Mouse (Mus musculus) T-helper 1 cell (primary cell): ENCODE data around the gene Carmil1.

Source experiments
- in situ Hi-C: fragments of 300-600 bp; cut with MboI, MseI; formaldehyde crosslinking; loops from one replicate; pipeline ENCODE4 v1.15.1; 2025; ENCODE audit warnings: high pct_unique_total_duplicates

Carmil1 gene

DNA sequence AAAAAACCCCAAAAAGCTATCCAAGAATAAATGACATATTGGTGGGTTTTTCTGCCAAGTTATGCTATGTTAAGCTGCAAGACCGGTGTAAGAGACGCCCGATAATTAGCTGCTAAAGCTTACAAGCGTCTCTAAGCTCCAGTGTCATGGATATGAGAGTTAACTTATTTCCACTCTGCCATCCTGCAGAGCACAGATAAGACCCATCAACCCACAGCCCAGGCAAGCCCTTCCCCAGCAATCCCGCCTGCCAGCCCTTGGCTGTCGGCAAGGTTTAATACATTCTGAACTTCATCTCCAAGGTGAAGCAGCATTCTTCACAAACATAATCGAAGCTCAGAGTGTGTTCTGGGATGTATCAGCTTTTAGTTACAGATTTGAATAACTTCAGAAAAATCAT is 240.4 kb downstream of the Carmil1 start:
- in situ Hi-C loops, result no loop called here

DNA sequence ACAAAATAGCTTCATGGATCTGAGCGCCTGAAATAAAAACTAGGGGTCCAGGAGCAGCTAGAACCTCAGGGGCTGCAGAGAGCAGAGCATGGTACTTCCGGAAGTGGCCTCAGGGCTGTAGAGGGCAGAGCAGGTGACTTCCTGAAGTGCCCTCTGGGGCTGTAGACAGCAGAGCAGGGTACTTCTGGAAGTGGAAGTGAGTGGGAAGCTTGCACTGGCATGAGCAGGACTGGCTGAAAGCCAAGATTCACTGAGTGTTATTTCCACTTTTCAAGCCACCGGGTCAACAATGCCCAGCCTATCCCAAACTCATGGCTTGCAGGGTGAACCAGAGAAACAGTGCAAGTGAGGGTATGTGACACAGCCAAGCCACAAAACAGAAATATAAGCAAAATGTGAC is 243.1 kb downstream of the Carmil1 start:
- in situ Hi-C loops, result no loop called here

DNA sequence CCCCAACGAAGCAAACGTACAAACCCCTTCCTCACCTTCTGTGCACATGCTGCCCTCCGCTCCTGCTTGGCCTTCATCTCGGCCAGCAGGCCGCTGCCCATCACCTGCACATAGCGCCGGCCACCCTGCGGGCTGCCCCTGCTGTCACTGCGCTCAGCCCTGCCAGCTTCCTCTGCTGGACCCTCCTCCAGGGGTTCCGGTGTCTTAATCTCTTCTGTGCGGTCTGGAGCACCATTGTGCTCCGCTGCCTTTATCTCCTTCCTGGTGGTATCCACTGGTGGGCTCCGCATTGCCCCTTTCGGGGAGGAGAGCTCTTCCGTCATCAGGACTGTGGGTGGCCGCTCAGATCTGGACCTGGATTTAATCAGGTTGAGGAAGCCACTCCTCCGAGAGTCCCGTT is 244.4 kb downstream of the Carmil1 start:
- in situ Hi-C loops, result no loop called here

DNA sequence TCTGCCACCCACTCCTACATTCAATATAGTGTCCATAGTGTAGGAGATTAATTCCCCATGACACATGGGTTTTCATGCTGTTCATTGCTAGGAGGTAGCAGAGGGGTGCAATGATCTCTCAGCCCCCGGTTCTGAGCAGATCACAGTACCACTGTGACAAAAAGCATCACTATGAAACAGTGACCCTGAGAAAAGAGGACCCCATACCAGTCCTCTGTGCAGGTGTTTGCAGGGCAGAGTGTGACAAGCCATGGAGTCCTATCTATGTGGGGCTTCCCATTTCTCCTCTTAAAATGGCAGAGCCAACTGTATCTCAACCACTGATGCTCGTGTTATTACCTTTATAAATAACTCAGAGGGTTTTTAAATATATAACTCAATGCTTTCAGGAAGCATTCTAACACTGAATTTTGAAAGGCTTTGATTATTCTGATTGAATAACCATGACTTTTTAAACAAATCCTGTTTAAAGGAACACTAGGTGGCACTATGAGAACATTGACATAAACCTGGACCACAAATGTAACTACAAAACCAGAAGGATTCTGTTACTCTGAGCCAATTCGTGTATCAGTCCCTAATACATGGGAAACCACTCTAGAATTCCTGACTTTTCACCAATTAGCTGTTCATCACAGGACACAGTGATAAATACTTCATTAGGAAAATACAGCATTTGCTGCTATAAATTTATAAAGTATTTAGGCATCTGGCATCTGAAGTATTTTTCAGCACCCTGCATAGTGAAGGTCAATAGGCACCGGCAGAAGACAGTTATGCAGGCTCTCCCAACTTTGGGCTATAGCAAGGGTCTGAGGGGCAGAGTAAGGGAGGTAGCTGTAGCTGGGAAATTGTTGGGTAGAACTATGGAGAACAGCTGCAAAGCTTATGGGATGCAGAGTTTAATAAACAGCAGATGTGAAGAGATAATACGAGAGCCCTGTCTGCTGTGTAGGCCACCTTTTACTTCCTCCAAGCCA is 253.1 kb downstream of the Carmil1 start:
- in situ Hi-C loops, result no loop called here

DNA sequence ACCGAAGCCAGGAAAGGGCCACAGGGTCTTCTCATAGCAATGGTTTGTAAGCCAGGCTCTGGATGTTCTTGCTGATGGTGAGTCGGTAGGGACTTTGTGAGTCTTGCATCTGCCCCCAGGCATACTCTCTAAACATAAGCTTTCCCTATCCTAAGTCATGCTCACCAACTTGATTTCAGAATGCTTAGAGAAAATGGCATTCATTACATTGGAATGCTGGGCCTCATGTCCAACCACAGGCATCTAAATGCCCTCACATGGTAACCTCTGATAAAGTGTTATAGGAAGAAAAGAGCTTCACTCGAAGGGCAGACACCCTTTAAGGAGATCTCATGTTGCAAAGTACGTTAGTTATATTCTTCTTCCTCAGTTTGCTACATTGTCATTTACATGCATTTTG is 262.1 kb downstream of the Carmil1 start:
- in situ Hi-C loops, result loop anchor here (10.0 kb wide), 1 partner anchor 276 kb away; no protein-coding TSS in a partner anchor

DNA sequence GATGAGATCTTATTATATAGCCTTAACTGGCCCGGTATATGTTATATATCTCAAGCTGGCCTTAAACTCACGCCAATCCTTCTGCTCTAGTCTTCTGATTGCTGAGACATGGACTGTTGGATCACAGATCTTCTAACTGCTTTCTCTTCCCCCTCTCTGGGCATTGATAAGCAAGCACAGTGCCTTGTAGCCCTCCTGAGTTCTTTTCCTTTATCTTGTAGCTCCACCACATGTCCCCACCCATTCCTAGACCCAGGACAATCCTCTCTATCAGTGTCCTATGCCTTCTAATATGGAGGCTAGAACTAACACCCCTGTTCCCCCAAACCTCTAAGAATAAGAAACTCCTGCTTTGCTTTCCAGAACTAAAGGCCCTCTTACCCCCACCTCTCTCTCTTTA is 275.1 kb downstream of the Carmil1 start:
- in situ Hi-C loops, result no loop called here

DNA sequence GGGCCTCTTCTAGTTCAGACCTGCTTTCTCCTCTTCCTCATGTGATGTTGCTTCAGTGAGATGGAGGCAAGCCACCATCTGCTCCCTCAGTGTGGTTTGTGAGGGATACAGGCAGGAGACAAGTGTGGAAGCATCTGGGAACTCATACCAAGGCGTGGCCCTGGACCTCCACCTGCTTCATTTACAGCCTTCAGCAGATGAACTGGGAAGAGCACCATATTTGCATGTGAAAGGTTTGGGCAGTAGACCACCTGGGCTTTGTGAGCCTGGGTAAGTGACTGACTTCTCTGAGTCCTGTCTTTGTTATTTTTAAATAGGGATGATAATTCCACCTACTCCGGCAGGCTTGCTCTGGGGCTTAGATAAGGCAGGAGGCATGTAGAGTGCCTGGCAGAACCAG is 278.8 kb downstream of the Carmil1 start:
- in situ Hi-C loops, result no loop called here

DNA sequence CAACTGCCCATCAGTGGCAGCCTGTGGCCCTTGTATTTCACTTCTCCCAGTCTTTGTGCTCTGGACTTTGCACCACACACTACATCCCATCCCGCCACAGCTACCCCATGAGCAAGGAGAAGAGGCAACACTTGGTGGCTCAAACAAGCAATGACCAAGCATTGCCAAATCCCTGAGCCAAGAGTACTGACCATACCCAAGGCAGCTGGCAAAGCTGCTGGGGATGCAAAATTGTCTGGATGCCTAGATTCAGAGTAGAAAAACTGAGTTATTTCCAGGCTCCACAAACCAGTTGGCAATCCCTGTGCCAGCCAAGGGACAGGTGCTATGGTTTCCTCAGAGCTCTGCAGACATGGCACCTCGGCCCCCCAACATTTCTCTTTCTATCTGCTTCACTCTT is 279.5 kb downstream of the Carmil1 start:
- in situ Hi-C loops, result no loop called here

DNA sequence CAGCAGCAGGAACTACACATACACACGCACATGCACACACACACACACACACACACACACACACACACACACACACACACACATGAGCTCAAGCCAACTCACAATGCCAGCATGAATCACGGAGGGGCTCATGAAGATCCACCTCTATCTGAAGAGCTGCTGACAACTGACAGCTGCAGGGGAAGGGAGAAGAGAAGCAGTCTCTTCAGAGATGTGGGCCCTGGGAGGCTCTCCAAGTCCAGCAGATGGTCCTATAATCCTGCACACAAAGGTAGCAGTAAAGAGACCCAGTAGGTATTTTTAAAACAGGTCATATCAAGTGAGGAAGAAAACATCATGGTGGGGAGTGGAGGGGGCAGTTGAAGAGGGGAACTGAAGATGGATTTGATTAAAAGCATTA is 281.8 kb downstream of the Carmil1 start:
- in situ Hi-C loops, result no loop called here

DNA sequence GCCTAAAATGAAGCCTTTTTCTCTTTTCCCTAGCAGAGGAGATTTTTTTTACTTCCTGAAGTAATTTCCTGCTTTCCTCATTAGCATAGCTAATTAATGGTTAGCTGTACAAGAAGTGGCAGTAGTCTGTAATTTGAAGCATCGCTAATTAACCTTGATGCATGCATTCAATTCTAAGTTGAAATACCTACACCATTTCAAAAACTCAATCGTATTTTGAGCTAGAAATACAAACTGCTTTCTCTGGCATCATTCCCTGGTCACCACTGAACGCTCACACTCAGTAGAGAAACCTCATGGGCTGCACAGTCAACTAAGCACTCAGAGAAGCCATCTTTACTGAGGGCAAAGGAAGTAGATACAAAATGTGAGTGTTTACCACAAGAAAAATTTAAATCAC is 285.8 kb downstream of the Carmil1 start:
- in situ Hi-C loops, result no loop called here

DNA sequence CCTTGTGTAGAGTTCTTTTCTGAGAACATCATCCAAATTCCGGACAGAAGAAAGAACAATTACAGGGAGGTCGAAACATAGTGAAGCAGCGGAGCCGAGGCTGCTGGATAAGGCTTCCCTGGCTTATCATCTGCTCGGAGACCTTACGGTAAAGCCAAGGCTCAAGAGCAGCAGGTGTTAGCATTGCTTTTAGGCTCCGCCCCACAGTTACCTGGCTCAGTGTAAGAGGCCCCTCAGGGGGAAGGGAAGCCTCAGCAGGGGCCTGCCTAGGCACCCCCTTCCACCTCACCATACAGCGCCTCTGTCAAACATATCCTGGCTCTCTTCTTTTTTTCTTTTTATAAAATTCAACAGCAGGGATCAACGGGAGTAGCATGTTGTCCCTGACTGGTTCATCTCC is 286.6 kb downstream of the Carmil1 start:
- in situ Hi-C loops, result no loop called here

DNA sequence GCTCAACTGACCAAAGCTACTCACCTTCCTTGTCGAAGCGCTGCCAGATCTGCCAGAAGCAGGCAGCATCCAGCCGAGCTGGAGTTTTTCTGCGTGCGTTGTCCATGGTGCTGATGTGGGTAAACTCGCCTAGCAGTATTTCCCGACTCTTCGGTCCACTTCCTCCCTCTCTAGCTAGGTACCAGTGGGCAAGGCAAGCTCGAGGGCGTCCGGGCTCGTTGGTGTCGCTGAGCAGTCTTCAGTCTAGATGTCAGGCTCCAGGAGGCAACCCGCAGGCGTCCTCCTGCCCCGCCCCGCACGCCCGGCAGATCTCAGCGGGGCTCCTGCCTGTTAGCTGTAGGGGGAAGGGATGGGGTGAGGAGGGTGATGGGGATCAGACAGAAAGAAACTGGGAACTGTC is 289.7 kb downstream of the Carmil1 start, which contains the start of gene Scgn:
Scgn (minus strand) TSS at position 287 of the 400 bp plus-strand sequence.
- in situ Hi-C loops, result no loop called here

DNA sequence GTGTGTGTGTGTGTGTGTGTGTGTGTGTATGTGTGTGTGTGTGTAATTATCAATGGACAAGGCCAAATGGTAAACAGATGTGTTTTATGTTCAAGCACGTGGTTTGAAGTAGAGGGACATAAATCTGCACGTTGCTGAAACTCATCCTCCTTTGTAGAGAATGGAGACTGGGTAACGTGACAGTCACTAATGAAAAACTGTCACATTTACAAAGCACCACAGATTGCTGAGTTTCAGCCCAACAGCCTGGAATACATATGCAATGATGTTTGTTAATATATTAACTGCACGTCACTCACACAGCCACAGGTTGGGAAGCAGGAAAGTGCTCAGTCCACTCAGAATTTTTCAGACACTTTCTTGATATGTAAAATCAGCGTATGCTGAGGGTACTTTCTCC is 290.1 kb downstream of the Carmil1 start:
- in situ Hi-C loops, result no loop called here

DNA sequence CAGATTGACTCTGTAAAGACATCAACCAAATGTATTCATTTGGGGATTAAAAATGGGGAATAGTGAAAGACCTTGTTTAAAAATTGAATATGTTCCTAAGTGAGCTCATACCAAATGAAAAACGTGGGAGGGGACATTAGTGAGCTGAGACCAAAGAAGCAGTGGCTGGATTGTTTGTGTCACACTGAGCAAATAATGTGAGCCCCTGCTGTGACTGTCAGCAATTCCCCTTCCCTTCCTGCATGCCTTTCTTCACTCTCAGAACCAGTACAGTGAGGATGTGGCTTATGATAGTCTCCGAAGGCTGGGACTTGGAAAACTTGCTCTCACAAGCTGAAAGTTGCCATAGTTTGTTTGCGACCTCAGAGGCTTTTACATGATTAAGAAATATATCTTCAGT is 295.5 kb downstream of the Carmil1 start:
- in situ Hi-C loops, result no loop called here

DNA sequence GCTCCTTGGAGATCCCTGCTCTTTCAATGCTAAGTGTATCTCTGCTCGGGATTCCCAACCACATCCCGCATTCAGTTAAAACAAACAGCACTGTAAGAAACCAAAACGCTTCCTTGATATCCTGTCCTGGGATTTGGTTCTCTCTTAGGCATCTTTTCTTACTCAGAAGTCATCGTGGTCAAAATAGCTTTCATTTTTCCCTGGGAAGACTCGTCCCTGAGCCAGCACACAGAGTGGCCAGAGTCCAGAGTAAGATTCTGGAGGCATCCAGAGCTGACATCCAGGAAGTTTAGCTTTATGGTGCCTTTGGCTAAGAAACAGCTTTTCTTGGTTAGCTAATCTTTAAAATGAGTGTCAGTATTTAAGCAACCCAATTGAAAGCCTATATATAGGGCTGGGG is 308.3 kb downstream of the Carmil1 start:
- in situ Hi-C loops, result no loop called here

DNA sequence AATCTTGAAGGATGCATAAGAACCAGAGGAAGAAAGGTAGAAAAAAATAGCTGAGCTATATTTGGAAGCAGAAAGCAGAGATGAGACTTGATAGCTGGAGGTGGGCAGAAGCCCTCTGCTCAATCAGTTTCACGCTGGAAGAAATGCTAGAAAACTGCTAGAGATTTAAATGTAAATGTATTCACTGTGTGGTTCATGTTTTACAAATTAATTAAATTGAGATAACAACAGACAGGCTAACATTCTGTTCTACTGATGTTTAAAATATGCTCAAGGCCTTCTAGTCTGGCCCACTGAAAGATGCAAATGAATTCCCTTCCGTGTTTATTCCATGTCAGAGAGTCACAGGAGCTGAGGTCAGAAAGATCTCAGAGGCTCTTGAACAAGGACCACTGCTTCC is 308.7 kb downstream of the Carmil1 start:
- in situ Hi-C loops, result no loop called here

DNA sequence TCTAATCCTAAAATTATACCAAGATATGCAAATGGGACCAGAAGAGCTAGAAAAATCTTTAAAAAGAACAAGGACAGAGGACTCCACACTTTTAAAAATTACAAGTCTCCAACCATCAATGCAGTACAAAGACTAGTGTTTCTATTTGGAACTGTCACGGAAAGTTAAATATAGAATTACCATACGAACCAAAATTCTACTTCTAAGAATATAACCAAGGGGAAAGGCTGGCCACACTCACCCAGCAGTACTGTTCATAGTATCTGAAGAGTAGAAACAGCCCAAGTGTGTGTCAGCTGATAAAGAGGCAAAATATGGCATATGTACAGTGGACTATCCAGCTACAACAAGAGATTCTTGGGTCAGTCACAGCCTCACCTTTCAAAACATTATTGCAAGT is 315.7 kb downstream of the Carmil1 start:
- in situ Hi-C loops, result no loop called here
